Mouse (Mus musculus) ES-E14 (cell line): ENCODE measurements around the gene Erich2. TPM values are rescaled to one million over a fixed set of nuclear protein-coding genes. Genes with fewer than 3 reads are reported as not detected.
A peak's percentile ranks its signal among the peaks of the same experiment; 100 is the strongest.

Experiments used
- DNase-seq: peaks from one replicate; pipeline ENCODE4 v3.0.0-alpha.2; 2013; ENCODE audit warnings: low read depth, low spot score
- H3K27ac ChIP-seq: 2 replicates; pipeline ENCODE4 v1.5.1; 2012; ENCODE audit warnings: low read depth, mild to moderate bottlenecking, low read length, moderate library complexity, mixed read lengths; ENCODE audit not compliant: poor library complexity, insufficient read depth, severe bottlenecking
- H3K36me3 ChIP-seq: 2 replicates; pipeline ENCODE4 v1.6.1; 2012; ENCODE audit warnings: mild to moderate bottlenecking, low read length, moderate library complexity, mixed read lengths; ENCODE audit not compliant: control insufficient read depth, poor library complexity, insufficient read depth, severe bottlenecking
- H3K4me1 ChIP-seq, 2 experiments: fragments of 150-350 bp in 1 of 2; sonication (generic) in 1 of 2; 2 replicates each; pipeline ENCODE4 v1.6.1; 2012; ENCODE audit warnings: low read length in 2 of 2, mild to moderate bottlenecking in 1 of 2, mixed read lengths in 1 of 2; ENCODE audit not compliant: control insufficient read depth in 2 of 2, insufficient read depth in 2 of 2, poor library complexity in 1 of 2
- H3K4me3 ChIP-seq, 2 experiments: fragments of 150-350 bp in 1 of 2; sonication (generic) in 1 of 2; 2 replicates each; pipeline ENCODE4 v1.5.1; 2012; ENCODE audit warnings: low read length in 2 of 2, low read depth in 1 of 2, mild to moderate bottlenecking in 1 of 2, mixed read lengths in 1 of 2; ENCODE audit not compliant: insufficient read depth in 1 of 2, poor library complexity in 1 of 2, severe bottlenecking in 1 of 2
- H3K9ac ChIP-seq: 2 replicates; pipeline ENCODE4 v1.6.1; 2012; ENCODE audit warnings: low read depth, mild to moderate bottlenecking, low read length, mixed read lengths; ENCODE audit not compliant: poor library complexity, insufficient read depth, severe bottlenecking
- H3K9me3 ChIP-seq: fragments of 150-350 bp; sonication (generic); 2 replicates; pipeline ENCODE4 v1.6.1; 2012; ENCODE audit warnings: low read depth, mild to moderate bottlenecking, low read length; ENCODE audit not compliant: control insufficient read depth, insufficient read depth
- CHD2 ChIP-seq: IDR thresholded peaks from 2 replicates; pipeline ENCODE4 v1.6.1; 2014; ENCODE audit warnings: mild to moderate bottlenecking, low read depth, low read length, inconsistent platforms
- HCFC1 ChIP-seq: IDR thresholded peaks from 2 replicates; pipeline ENCODE4 v1.6.1; 2012; ENCODE audit warnings: low read length, inconsistent platforms, borderline replicate concordance; ENCODE audit not compliant: insufficient read depth
- MAFK ChIP-seq: IDR thresholded peaks from 2 replicates; pipeline ENCODE4 v1.6.1; 2014; ENCODE audit warnings: mild to moderate bottlenecking, low read depth, low read length, inconsistent platforms; ENCODE audit not compliant: insufficient read depth
- ZC3H11A ChIP-seq: IDR thresholded peaks from 2 replicates; pipeline ENCODE4 v1.6.1; 2012; ENCODE audit warnings: low read depth, mild to moderate bottlenecking, inconsistent platforms, low read length, borderline replicate concordance
- ZNF384 ChIP-seq: IDR thresholded peaks from 2 replicates; pipeline ENCODE4 v1.6.1; 2012; ENCODE audit warnings: low read depth, low read length, inconsistent platforms
- in situ Hi-C, 2 experiments: fragments of 600-800 bp; cut with MboI; formaldehyde crosslinking; loops; one replicate each; pipeline ENCODE4 v1.15.1; 2025; ENCODE audit warnings: low sequenced_read_pairs in 2 of 2, inconsistent platforms in 1 of 2; ENCODE audit not compliant: unreplicated experiment in 2 of 2
- total RNA-seq: library from RNA; depleted of rRNA; stranded (reverse); fragments of 300-350 nt; gene quantifications from 2 replicates; pipeline ENCODE4 v1.2.3, GENCODE M21; 2012

Gene Erich2
- total RNA-seq, 1 experiment: not detected

DNA sequence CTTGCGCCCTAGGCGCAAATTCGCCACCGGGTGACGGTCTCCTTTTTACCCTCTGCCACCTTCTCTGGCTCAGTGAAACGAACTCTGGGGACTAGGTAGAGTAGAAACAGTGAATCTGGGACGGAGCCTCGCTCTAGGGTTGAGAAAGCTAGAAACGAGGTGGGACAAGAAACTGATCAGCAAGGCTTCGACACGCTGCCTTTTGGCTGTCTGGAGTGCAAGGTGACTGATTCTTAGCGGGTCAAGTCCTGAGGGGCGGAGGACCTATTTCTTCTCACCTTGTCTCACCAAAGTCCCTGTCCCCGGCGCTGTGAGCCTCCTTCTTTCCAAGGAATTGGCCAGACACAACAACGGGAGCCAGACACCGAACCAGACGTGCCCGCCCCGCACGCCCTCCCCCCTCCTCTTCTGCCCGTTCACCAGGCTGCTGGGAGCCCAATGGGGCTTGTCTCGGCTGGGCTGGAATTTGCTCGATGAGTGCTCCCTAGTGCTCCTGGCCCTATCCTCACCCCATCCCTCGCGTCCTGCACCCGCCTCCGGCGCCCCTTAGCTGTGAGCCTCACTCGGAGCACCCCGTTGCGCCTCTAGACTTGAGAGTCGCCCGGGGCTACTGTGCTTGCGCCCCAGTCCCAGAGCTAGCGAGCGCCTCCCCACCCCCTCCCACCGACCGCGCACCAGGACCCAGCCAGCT is 54.5 kb downstream of the Erich2 start:
- TF ChIP-seq ZC3H11A (no peak), ZNF384 (no peak), HCFC1 (no peak), MAFK (no peak), CHD2 (no peak)
- Histone ChIP-seq H3K4me3 (peak overlapping the region; percentile 52 to 55; a peak in 3 of 4 replicates), H3K4me1 (peaks cover 5 to 12% of the 10 kb centered on the region in 2 experiments), H3K36me3 (no peaks in the 10 kb centered on the region), H3K27ac (no peak overlapping the region), H3K9me3 (no peaks in the 10 kb centered on the region), H3K9ac (no peak overlapping the region)
- in situ Hi-C loops: loop anchor here (5.0 to 25.0 kb wide), 6 partner anchors 88 to 982 kb away; partner anchors contain the start of genes Dlx2 (in 2 of the 2), Lrp2 (in 1 of the 2) and Sp5 (in 1 of the 2)
- DNase-seq: no peak

DNA sequence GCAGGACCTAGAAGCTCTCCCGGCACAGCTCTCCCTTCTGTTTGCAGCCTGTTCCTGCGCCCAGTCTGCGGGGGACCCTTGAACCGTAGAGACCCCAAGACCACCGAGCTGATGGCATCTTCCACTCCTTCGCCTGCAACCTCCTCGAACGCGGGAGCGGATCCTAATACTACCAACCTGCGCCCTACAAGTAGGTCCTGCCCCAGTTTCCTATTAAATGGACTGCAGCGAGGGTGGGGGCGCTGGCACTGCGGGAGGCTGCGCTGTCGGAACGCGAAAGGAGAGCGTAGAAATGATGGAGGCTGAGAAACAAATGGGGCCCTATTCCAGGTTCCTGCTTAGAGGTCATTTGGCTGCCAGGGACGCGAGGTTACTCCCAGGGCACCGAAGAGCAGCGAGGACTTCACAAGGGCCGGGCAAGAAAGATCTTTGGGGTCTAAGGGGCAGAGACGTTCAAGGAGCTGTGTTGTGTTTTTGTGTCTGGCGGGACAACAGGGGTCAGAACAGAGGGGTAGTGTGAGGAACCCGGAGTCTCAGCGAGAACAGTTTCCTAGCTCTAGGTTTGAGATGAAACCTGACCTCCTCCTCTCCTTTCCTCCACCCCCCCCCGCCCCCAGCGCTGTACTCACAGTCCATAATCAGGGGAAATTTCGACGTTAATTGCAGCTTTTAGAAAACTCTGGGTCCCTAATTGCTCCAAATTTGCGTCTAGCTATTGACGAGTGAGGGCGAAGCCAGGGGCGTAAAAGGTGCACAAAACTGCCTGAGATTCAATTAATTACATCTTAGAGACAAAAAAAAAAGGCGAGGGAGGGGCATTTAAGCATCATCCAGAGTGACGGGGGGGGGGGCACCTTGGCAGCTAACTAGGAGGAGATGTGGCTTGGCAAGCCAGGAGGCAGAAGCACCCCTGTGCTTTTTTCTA is 55.4 kb downstream of the Erich2 start:
- no peaks in the 10 kb centered on the region for H3K36me3 ChIP-seq
- H3K9ac ChIP-seq: no peak overlapping the region
- in situ Hi-C loops: loop anchor here (5.0 to 25.0 kb wide), 6 partner anchors 89 to 981 kb away; partner anchors contain the start of genes Dlx2 (in 2 of the 2), Lrp2 (in 1 of the 2) and Sp5 (in 1 of the 2)
- TF ChIP-seq ZNF384 (no peak), ZC3H11A (no peak), HCFC1 (no peak), CHD2 (no peak), MAFK (no peak)
- no peak for DNase-seq
- peaks cover 5 to 17% of the 10 kb centered on the region in 2 experiments for H3K4me1 ChIP-seq
- no peaks in the 10 kb centered on the region for H3K9me3 ChIP-seq
- H3K27ac ChIP-seq: no peak overlapping the region
- peak overlapping the region; percentile 52 to 55; a peak in 3 of 4 replicates for H3K4me3 ChIP-seq

DNA sequence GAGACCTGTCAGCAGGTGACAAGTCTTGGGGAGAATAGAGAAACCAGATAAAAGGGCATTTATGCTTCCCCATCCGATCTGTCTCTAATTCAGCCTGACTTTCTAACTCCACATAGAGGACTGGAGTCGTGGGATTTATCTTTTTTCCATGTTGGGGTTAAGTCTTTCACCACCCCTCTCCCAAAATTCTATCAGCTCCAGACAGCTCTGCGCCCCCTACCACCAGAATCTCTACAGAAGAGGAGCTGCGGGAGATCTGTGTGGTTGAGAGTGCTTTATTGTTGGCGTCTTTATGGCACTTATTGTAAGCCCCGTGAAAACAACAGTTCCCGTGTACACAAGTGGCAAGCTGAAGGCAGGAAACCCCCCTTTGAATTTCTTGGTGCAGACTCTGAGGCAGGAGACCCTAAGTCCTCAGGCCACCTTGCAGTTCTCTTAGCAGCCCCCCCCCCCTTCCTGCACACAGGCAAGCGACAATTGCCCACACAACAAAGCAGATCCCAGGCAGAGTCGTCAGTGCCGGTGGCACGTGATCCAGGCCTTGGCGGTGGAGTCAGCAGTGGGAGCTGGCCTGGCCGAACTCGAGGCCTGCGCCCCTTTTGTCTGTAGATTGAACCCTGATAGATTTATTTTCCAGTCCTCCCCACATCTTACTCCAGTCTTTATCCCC is 56.2 kb downstream of the Erich2 start:
- Histone ChIP-seq H3K4me3 (no peak overlapping the region), H3K36me3 (no peaks in the 10 kb centered on the region), H3K4me1 (peaks cover 3 to 17% of the 10 kb centered on the region in 2 experiments), H3K9me3 (no peaks in the 10 kb centered on the region), H3K9ac (no peak overlapping the region), H3K27ac (no peak overlapping the region)
- in situ Hi-C loops: loop anchor here (5.0 to 25.0 kb wide), 7 partner anchors 90 to 980 kb away; partner anchors contain the start of genes Dlx2 (in 2 of the 2), Sp5 (in 2 of the 2) and Lrp2 (in 1 of the 2)
- TF ChIP-seq HCFC1: no peak
- TF ChIP-seq CHD2: no peak
- no peak for TF ChIP-seq ZC3H11A
- no peak for TF ChIP-seq MAFK
- TF ChIP-seq ZNF384: no peak
- DNase-seq: no peak
